Mouse (Mus musculus): ENCODE measurements around the gene Map3k5.

Gene Map3k5

GRCm38 (mm10) chr10:20104271-20104931 lies 170.1 kb downstream of the Map3k5 start:
- DNase-seq (ENCODE audit: low read depth, low spot score): no peak

GRCm38 (mm10) chr10:20105575-20105974 lies 171.3 kb downstream of the Map3k5 start:
- no peak for DNase-seq (ENCODE audit: low read depth, low spot score)

- no peak for DNase-seq (ENCODE audit: low read depth, low spot score)
These were observed 172.8 kb downstream of the Map3k5 start for GRCm38 (mm10) chr10:20107031-20107430.

- DNase-seq (ENCODE audit: low read depth, low spot score): no peak
These were observed 177.2 kb downstream of the Map3k5 start for GRCm38 (mm10) chr10:20111508-20111907.

- DNase-seq (ENCODE audit: low read depth, low spot score): no peak
These were observed 178.0 kb downstream of the Map3k5 start for GRCm38 (mm10) chr10:20112026-20112973.

- DNase-seq (ENCODE audit: low read depth, low spot score): no peak
These were observed 185.5 kb downstream of the Map3k5 start for GRCm38 (mm10) chr10:20119504-20120425.

- DNase-seq (ENCODE audit: low read depth, low spot score): no peak
These were observed 187.7 kb downstream of the Map3k5 start for GRCm38 (mm10) chr10:20121981-20122380.

GRCm38 (mm10) chr10:20123401-20123800 lies 189.1 kb downstream of the Map3k5 start:
- no peak for DNase-seq (ENCODE audit: low read depth, low spot score)

- DNase-seq (ENCODE audit: low read depth, low spot score): no peak
These were observed 190.3 kb downstream of the Map3k5 start for GRCm38 (mm10) chr10:20124576-20124975.

GRCm38 (mm10) chr10:20125226-20125625 lies 191.0 kb downstream of the Map3k5 start:
- DNase-seq (ENCODE audit: low read depth, low spot score): peak; percentile 65

GRCm38 (mm10) chr10:20132933-20133652 lies 198.8 kb downstream of the Map3k5 start:
- DNase-seq (ENCODE audit: low read depth, low spot score): peak; percentile 13

GRCm38 (mm10) chr10:20135350-20136058 lies 201.2 kb downstream of the Map3k5 start:
- DNase-seq (ENCODE audit: low read depth, low spot score): no peak

GRCm38 (mm10) chr10:20136505-20136904 lies 202.2 kb downstream of the Map3k5 start:
- no peak for DNase-seq (ENCODE audit: low read depth, low spot score)

- no peak for DNase-seq (ENCODE audit: low read depth, low spot score)
These were observed 207.1 kb downstream of the Map3k5 start for GRCm38 (mm10) chr10:20141376-20141775.

- no peak for DNase-seq (ENCODE audit: low read depth, low spot score)
These were observed 214.0 kb downstream of the Map3k5 start, which contains the start of gene Map7 for GRCm38 (mm10) chr10:20148130-20148772. Map7 (plus strand) TSS chr10:20148471.

- DNase-seq (ENCODE audit: low read depth, low spot score): peak; percentile 29
These were observed 214.5 kb downstream of the Map3k5 start for GRCm38 (mm10) chr10:20148773-20149120.

- DNase-seq (ENCODE audit: low read depth, low spot score): peak; percentile 33
These were observed 215.0 kb downstream of the Map3k5 start for GRCm38 (mm10) chr10:20149121-20149834.

- DNase-seq (ENCODE audit: low read depth, low spot score): peak; percentile 28
These were observed 215.6 kb downstream of the Map3k5 start for GRCm38 (mm10) chr10:20149835-20150355.

GRCm38 (mm10) chr10:20152131-20152530 lies 217.9 kb downstream of the Map3k5 start:
- no peak for DNase-seq (ENCODE audit: low read depth, low spot score)

All from forelimb bud, embryonic 11.5 days (tissue).